Mouse (Mus musculus) megakaryocyte, embryonic 14.5 days (primary cell): ENCODE results near the gene Ppil3.

Source experiments
- FLI1 ChIP-seq: IDR thresholded peaks from 2 replicates; pipeline ENCODE4 v1.6.1; 2012; ENCODE audit warnings: low read length, inconsistent platforms, mixed read lengths
- GATA1 ChIP-seq: IDR thresholded peaks from 3 replicates; pipeline ENCODE4 v1.6.1; 2012; ENCODE audit warnings: mixed read lengths, low read length, inconsistent platforms, borderline replicate concordance

DNA sequence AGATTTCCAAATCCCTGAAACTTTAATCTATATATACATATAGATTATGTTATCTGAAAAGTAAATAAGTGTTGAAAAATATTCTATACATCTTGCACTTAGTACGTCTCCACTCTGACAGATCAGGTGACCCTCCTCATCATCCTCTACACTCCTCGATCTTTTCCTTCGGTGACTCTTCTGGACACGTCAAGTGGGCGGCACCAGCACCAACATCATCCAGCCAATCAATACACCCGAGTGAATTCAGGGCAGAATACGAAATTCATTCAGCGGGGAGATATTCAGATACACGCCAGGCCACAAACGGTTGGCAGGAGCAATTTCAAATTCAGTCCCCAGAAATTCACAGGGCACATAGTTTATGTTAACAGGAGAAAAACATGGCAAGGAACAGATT is 25.3 kb downstream of the Ppil3 start:
- TF ChIP-seq GATA1 (no peak), FLI1 (no peak)
